Mouse (Mus musculus) neural tube, embryonic 11.5 days (tissue): ENCODE measurements around the gene Slc46a1. TPM values are rescaled to one million over a fixed set of nuclear protein-coding genes. Genes with fewer than 3 reads are reported as not detected.

ENCODE experiments used
- ATAC-seq: fragments of 200-750 bp; cut with Nextera tagmentation; 2 replicates; pipeline ENCODE4 v1.8.0; 2017; ENCODE audit warnings: moderate number of reproducible peaks, mild to moderate bottlenecking, moderate TSS enrichment, moderate library complexity; ENCODE audit not compliant: insufficient read depth, low FRiP score, low TSS enrichment
- DNase-seq: peaks from one replicate; pipeline ENCODE4 v3.0.0-alpha.2; 2015; ENCODE audit warnings: low spot score
- H3K27ac ChIP-seq: fragments of 300-500 bp; sonication (generic); 2 replicates; pipeline ENCODE4 v1.5.1; 2014; ENCODE audit warnings: low read depth, mild to moderate bottlenecking, low read length
- H3K27me3 ChIP-seq: fragments of 300-500 bp; sonication (generic); 2 replicates; pipeline ENCODE4 v1.6.1; 2014; ENCODE audit warnings: mild to moderate bottlenecking, low read length, mixed read lengths; ENCODE audit not compliant: control insufficient read depth, insufficient read depth
- H3K36me3 ChIP-seq: fragments of 300-500 bp; sonication (generic); 2 replicates; pipeline ENCODE4 v1.6.1; 2014; ENCODE audit warnings: mild to moderate bottlenecking, low read length, moderate library complexity, mixed read lengths; ENCODE audit not compliant: control insufficient read depth, insufficient read depth
- H3K4me1 ChIP-seq: fragments of 300-500 bp; sonication (generic); 2 replicates; pipeline ENCODE4 v1.6.1; 2014; ENCODE audit warnings: low read length, mixed read lengths; ENCODE audit not compliant: control insufficient read depth, insufficient read depth
- H3K4me2 ChIP-seq: fragments of 300-500 bp; sonication (generic); 2 replicates; pipeline ENCODE4 v1.6.1; 2014; ENCODE audit warnings: low read depth, mild to moderate bottlenecking, moderate library complexity
- H3K4me3 ChIP-seq: fragments of 300-500 bp; sonication (generic); 2 replicates; pipeline ENCODE4 v1.5.1; 2014; ENCODE audit warnings: low read depth, low read length
- H3K9ac ChIP-seq: fragments of 300-500 bp; sonication (generic); 2 replicates; pipeline ENCODE4 v1.6.1; 2014; ENCODE audit warnings: mild to moderate bottlenecking, low read length
- H3K9me3 ChIP-seq: fragments of 300-500 bp; sonication (generic); 2 replicates; pipeline ENCODE4 v1.6.1; 2016; ENCODE audit warnings: low read length; ENCODE audit not compliant: control insufficient read depth
- WGBS: fragments of 180-500 bp; shearing (Covaris S2); extraction: QIAGEN DNeasy Blood & Tissue Kit; methylation state at CpG from one replicate; pipeline ENCODE4 v1.1.7; 2014; 5-methylcytosine and 5-hydroxymethylcytosine counted together
- polyA plus RNA-seq: library from polyadenylated mRNA; unstranded; fragments of >200 nt; fragmentation: Nextera tagmentation; extraction: Ambion mirVana; gene quantifications from 2 replicates; pipeline ENCODE4 v1.2.1, GENCODE M21; 2014

Gene Slc46a1
- polyA plus RNA-seq, 1 experiment from 2014 or later, result 19.6 TPM

- DNase-seq (no peak), ATAC-seq (no peak)
- Histone ChIP-seq H3K9me3 (no peaks in the 10 kb centered on the region), H3K4me1 (peaks cover 9% of the 10 kb centered on the region; the same call in 1 of the 2 replicates), H3K27me3 (no peaks in the 10 kb centered on the region), H3K27ac (no peak overlapping the region), H3K4me3 (peak overlapping the region; percentile 52), H3K4me2 (peak overlapping the region; percentile 67), H3K9ac (no peak overlapping the region; the same call in 1 of the 2 replicates), H3K36me3 (no peaks in the 10 kb centered on the region)
- 33% methylated on average over 9 of the region's 9 CpGs for WGBS
Observed at GRCm38 (mm10) chr11:78465116-78465515, 381 bp upstream of the Slc46a1 start.

GRCm38 (mm10) chr11:78466242-78466912 lies 880 bp downstream of the Slc46a1 start:
- DNase-seq, result peak; percentile 15
- H3K4me3 ChIP-seq, result peak overlapping the region; percentile 52
- H3K27me3 ChIP-seq, result no peaks in the 10 kb centered on the region
- H3K36me3 ChIP-seq, result no peaks in the 10 kb centered on the region
- no peak overlapping the region for H3K27ac ChIP-seq
- no peaks in the 10 kb centered on the region for H3K9me3 ChIP-seq
- peaks cover 9% of the 10 kb centered on the region; the same call in 1 of the 2 replicates for H3K4me1 ChIP-seq
- peak overlapping the region; percentile 68 for H3K9ac ChIP-seq
- ATAC-seq, result peak; percentile 25; the same call in 1 of the 2 replicates
- H3K4me2 ChIP-seq, result peak overlapping the region; percentile 67
- WGBS, result 69% methylated on average over 23 of the region's 23 CpGs

- no peak overlapping the region for H3K4me2 ChIP-seq
- no peaks in the 10 kb centered on the region for H3K27me3 ChIP-seq
- H3K4me1 ChIP-seq, result peaks cover 9% of the 10 kb centered on the region; the same call in 1 of the 2 replicates
- ATAC-seq, result no peak
- no peaks in the 10 kb centered on the region for H3K36me3 ChIP-seq
- H3K9ac ChIP-seq, result no peak overlapping the region
- no peaks in the 10 kb centered on the region for H3K9me3 ChIP-seq
- 90% methylated on average over 7 of the region's 7 CpGs for WGBS
- no peak overlapping the region for H3K4me3 ChIP-seq
- no peak overlapping the region for H3K27ac ChIP-seq
- no peak for DNase-seq
Observed at GRCm38 (mm10) chr11:78467515-78467914, 2.0 kb downstream of the Slc46a1 start.

GRCm38 (mm10) chr11:78467932-78468331 lies 2.4 kb downstream of the Slc46a1 start:
- no peak for ATAC-seq
- Histone ChIP-seq H3K36me3 (no peaks in the 10 kb centered on the region), H3K9me3 (no peaks in the 10 kb centered on the region), H3K27me3 (no peaks in the 10 kb centered on the region), H3K4me2 (no peak overlapping the region), H3K4me1 (peaks cover 9% of the 10 kb centered on the region; the same call in 1 of the 2 replicates), H3K9ac (no peak overlapping the region), H3K4me3 (no peak overlapping the region), H3K27ac (no peak overlapping the region)
- 63% methylated on average over 3 of the region's 3 CpGs for WGBS
- no peak for DNase-seq

GRCm38 (mm10) chr11:78471326-78472103 lies 6.0 kb downstream of the Slc46a1 start:
- Histone ChIP-seq H3K27me3 (no peaks in the 10 kb centered on the region), H3K9me3 (no peaks in the 10 kb centered on the region), H3K4me3 (no peak overlapping the region), H3K36me3 (no peaks in the 10 kb centered on the region), H3K4me1 (no peaks in the 10 kb centered on the region; the same call in 1 of the 2 replicates), H3K9ac (no peak overlapping the region), H3K27ac (no peak overlapping the region), H3K4me2 (no peak overlapping the region)
- no peak for ATAC-seq
- WGBS, result 91% methylated on average over 10 of the region's 10 CpGs
- no peak for DNase-seq

- Histone ChIP-seq H3K36me3 (no peaks in the 10 kb centered on the region), H3K4me2 (no peak overlapping the region), H3K4me1 (no peaks in the 10 kb centered on the region), H3K9me3 (no peaks in the 10 kb centered on the region), H3K4me3 (no peak overlapping the region), H3K27me3 (no peaks in the 10 kb centered on the region), H3K27ac (no peak overlapping the region), H3K9ac (no peak overlapping the region)
- 86% methylated on average over 3 of the region's 3 CpGs for WGBS
- no peak for ATAC-seq
- DNase-seq, result no peak
Observed at GRCm38 (mm10) chr11:78475289-78475688, 9.8 kb downstream of the Slc46a1 start.

GRCm38 (mm10) chr11:78483639-78484038 lies 18.1 kb downstream of the Slc46a1 start:
- Histone ChIP-seq H3K36me3 (no peaks in the 10 kb centered on the region), H3K9me3 (no peaks in the 10 kb centered on the region), H3K27me3 (peaks cover 18% of the 10 kb centered on the region), H3K27ac (no peak overlapping the region), H3K9ac (no peak overlapping the region), H3K4me1 (no peaks in the 10 kb centered on the region), H3K4me3 (no peak overlapping the region), H3K4me2 (no peak overlapping the region)
- DNase-seq (no peak), ATAC-seq (no peak)
- WGBS, result 65% methylated on average over 7 of the region's 7 CpGs

- no peaks in the 10 kb centered on the region for H3K36me3 ChIP-seq
- no peaks in the 10 kb centered on the region for H3K4me1 ChIP-seq
- no peak overlapping the region for H3K27ac ChIP-seq
- ATAC-seq (no peak), DNase-seq (peak; percentile 82)
- no peak overlapping the region for H3K4me2 ChIP-seq
- peaks cover 47% of the 10 kb centered on the region for H3K27me3 ChIP-seq
- H3K9ac ChIP-seq, result no peak overlapping the region
- H3K4me3 ChIP-seq, result no peak overlapping the region
- H3K9me3 ChIP-seq, result no peaks in the 10 kb centered on the region
- WGBS, result 5% methylated on average over 8 of the region's 8 CpGs
Observed at GRCm38 (mm10) chr11:78488168-78488567, 22.7 kb downstream of the Slc46a1 start.
